Mouse (Mus musculus) kidney, postnatal 25 days (tissue): ENCODE measurements around the gene Gm7247.
"Not testable (repeated sequence)": the region's sequence is repeated elsewhere in the genome, so short reads cannot be mapped to it uniquely, and the experiment has no call there.

Source experiments
- DNase-seq, 2 experiments: peaks; one replicate each; pipeline ENCODE4 v3.0.0; 2021; ENCODE audit warnings: mixed read lengths in 2 of 2

The Gm7247 gene

DNA sequence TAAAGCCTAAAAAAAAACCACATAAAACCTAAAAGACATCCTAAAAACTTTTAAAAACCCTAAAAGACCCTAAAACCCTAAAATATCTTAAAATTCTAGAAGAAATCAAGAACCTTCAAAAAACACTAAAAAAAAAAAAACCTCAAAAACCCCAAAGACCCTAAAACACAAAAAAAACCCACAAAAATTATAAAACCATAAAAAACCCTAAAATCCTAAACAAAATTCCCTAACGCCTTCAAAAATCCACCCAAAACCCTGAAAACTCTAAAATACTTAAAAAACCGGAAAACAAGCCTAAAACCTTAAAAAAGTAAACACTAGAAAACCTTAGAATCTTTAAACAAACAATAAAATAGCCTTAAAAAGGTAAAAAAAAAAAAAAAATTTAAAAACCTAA, 136.4 kb downstream of the Gm7247 start:
- DNase-seq, result no peak

DNA sequence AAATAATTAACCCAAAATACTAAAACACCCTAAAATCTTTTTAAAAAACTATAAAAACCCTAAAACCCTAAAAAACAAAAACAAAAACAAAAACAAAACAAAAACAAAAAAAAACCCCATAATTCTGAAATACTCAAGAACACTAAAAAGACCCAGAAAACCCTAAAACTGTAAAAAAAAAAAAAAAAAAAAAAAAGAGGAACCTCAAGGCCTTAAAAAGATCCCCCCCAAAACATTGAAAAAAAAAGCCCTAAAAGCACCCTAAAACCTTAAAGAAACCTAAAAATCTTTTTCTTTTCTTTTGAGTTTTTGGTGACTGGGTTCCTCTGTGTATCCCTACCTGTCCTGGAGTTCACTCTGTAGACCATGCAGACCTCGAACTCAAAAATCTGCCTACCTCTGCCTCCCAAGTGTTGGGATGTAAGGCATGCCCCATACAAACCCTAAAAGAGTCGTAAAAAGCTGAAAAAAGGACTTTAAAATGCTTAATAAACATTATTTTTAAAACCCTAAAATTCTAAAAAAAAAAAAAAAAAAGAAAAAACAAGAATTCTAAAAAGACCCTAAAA, 138.2 kb downstream of the Gm7247 start:
- DNase-seq, result no peak

DNA sequence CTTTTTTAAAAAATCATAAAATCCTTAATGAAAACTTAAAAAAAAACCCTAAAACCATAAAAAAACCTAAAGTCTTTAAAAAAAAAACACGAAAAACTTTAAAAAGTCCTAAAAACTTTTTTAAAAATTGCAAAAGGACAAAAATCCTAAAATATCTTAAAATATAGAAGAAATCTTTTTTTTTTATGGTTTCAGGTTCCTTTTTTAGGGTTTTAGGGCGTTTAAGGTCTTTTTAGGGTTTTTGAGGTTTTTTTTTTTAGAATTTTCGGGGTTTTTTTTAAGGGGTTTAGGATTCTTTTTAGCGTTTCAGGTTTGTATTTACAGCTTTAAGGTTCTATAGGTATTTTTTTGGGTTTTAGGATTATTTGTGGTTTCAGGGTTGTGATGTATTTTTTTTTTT, 138.9 kb downstream of the Gm7247 start:
- no peak for DNase-seq

DNA sequence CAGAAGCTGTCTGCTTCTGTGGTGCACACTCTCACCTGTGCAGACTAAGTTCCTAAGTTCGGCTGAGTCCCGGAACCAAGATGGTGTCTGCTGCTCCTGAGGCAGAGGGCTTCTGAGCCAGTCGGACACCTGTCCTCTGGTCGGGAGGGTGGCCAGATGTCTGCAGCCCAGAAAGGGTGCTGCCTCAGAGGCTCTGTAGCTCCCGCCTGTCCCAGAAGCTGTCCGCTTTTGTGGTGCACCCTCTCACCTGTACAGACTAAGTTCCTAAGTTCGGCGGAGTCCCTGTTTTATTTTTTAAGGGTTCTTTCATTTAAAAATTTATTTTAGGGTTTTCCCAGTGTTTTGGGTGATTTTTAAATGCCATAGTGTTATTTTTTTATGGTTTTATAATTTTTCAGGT, 145.9 kb downstream of the Gm7247 start:
- no peak for DNase-seq

DNA sequence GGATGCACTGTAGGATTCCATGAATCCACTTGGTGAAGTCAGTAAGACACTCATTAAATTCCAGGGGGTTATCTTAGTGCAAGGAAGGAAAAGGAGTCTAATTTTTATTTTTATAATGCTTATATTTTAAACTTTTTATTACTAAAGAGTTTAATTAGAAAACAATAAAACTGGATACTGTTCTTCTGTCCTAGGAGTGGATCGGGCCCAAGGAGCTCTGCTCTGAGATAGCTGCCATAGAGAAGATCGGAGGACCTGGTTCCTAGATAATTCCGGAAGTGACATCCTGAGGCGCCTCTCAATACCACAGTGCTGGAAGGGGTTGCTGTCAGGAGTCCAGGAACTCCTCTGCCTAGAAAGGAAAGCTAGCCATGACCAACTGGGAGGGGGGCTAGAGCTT, 190.9 kb downstream of the Gm7247 start, which contains the start of gene Gm5622:
Gene Gm5622, plus strand, starts transcription at position 301 of the 400 bp plus-strand sequence.
- DNase-seq, result no peak

DNA sequence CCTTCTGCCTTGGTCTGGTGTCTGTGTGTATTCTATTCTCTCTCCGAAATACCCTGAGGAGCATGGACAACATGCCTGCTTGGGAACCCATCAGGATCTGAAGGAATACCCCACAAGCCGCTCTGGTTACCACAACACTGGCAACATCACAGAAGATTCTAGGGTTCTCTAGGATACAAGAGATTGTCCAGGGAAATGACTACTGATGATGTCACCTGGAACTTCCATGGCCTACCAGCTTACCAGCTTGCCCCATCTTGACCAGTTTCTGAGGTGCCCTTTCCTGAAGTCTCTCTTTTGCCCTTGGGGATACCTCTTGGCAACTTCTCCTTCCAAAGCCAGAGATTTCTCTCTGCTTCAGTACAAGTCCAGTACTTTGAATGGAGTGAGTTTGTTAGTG, 212.4 kb downstream of the Gm7247 start, which contains the start of gene Gm17175:
Gene Gm17175, minus strand, starts transcription at position 101 of the 400 bp plus-strand sequence.
- not testable (repeated sequence) for DNase-seq

DNA sequence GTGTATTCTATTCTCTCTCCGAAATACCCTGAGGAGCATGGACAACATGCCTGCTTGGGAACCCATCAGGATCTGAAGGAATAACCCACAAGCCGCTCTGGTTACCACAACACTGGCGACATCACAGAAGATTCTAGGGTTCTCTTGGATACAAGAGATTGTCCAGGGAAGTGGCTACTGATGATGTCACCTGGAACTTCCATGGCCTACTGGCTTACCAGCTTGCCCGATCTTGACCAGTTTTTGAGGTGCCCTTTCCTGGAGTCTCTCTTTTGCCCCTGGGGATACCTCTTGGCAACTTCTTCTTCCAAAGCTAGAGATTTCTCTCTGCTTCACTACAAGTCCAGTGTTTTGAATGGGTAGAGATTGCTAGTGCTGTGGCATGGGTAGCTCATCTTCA, 230.5 kb downstream of the Gm7247 start, which contains the start of gene Gm17174:
Gene Gm17174, minus strand, starts transcription at position 101 of the 400 bp plus-strand sequence.
- not testable (repeated sequence) for DNase-seq

DNA sequence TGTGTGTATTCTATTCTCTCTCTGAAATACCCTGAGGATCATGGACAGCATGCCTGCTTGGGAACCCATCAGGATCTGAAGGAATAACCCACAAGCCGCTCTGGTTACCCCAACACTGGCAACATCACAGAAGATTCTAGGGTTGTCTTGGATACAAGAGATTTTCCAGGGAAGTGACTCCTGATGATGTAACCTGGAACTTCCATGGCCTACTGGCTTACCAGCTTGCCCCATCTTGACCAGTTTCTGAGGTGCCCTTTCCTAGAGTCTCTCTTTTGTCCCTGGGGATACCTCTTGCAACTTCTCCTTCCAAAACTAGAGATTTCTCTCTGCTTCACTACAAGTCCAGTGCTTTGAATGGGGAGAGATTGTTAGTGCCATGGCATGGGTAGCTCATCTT, 249.7 kb downstream of the Gm7247 start, which contains the start of gene Gm17078:
Gene Gm17078, minus strand, starts transcription at position 101 of the 400 bp plus-strand sequence.
- no peak for DNase-seq
